Mouse (Mus musculus) heart, embryonic 16.5 days (tissue): ENCODE data around the gene Slc4a1. TPM values are rescaled to one million over a fixed set of nuclear protein-coding genes. Genes with fewer than 3 reads are reported as not detected.

Experiments used
- ATAC-seq: fragments of 200-750 bp; cut with Nextera tagmentation; replicated peaks from 2 replicates; pipeline ENCODE4 v1.8.0; 2017; ENCODE audit warnings: moderate number of reproducible peaks; ENCODE audit not compliant: insufficient read depth, low FRiP score; ENCODE audit errors: extremely low read depth
- H3K27ac ChIP-seq: fragments of 300-500 bp; sonication (generic); 2 replicates; pipeline ENCODE4 v1.5.1; 2014; ENCODE audit warnings: mild to moderate bottlenecking, low read length, control low read depth, moderate library complexity
- H3K27me3 ChIP-seq: fragments of 300-500 bp; sonication (generic); 2 replicates; pipeline ENCODE4 v1.6.1; 2014; ENCODE audit warnings: low read length, mixed read lengths; ENCODE audit not compliant: control insufficient read depth, insufficient read depth
- H3K36me3 ChIP-seq: fragments of 300-500 bp; sonication (generic); 2 replicates; pipeline ENCODE4 v1.6.1; 2014; ENCODE audit not compliant: control insufficient read depth, insufficient read depth
- H3K4me1 ChIP-seq: fragments of 300-500 bp; sonication (generic); 2 replicates; pipeline ENCODE4 v1.6.1; 2014; ENCODE audit warnings: low read length, mixed read lengths; ENCODE audit not compliant: control insufficient read depth, insufficient read depth
- H3K4me2 ChIP-seq: fragments of 300-500 bp; sonication (generic); 2 replicates; pipeline ENCODE4 v1.6.1; 2014; ENCODE audit warnings: low read depth, mild to moderate bottlenecking, control low read depth, low read length
- H3K4me3 ChIP-seq: fragments of 300-500 bp; sonication (generic); 2 replicates; pipeline ENCODE4 v1.5.1; 2014; ENCODE audit warnings: mild to moderate bottlenecking, control low read depth, low read length
- H3K9ac ChIP-seq: fragments of 300-500 bp; sonication (generic); 2 replicates; pipeline ENCODE4 v1.6.1; 2014; ENCODE audit warnings: low read length, control low read depth
- H3K9me3 ChIP-seq: fragments of 300-500 bp; sonication (generic); replicated peaks from 2 replicates; pipeline ENCODE4 v1.6.1; 2016; ENCODE audit warnings: low read length; ENCODE audit not compliant: control insufficient read depth
- WGBS: fragments of 180-500 bp; shearing (Covaris S2); extraction: QIAGEN DNeasy Blood & Tissue Kit; methylation state at CpG from one replicate; pipeline ENCODE4 v1.1.7; 2014; 5-methylcytosine and 5-hydroxymethylcytosine counted together
- polyA plus RNA-seq: library from polyadenylated mRNA; unstranded; fragments of >200 nt; fragmentation: Nextera tagmentation; extraction: Ambion mirVana; gene quantifications from 2 replicates; pipeline ENCODE4 v1.2.1, GENCODE M21; 2015

Slc4a1 gene
- polyA plus RNA-seq, 1 experiment from 2014 or later, result 14.9 TPM

GRCm38 (mm10) chr11:102363623-102364022, 2.4 kb downstream of the Slc4a1 start:
- no peak overlapping the region for H3K4me2 ChIP-seq
- no peak overlapping the region for H3K9ac ChIP-seq
- no peak for ATAC-seq
- peaks cover 2% of the 10 kb centered on the region; the same call in 1 of the 2 replicates for H3K27me3 ChIP-seq
- H3K9me3 ChIP-seq, result no peaks in the 10 kb centered on the region
- no peak overlapping the region for H3K4me3 ChIP-seq
- H3K36me3 ChIP-seq, result no peaks in the 10 kb centered on the region
- H3K27ac ChIP-seq, result no peak overlapping the region
- 0% methylated on average over 2 of the region's 2 CpGs for WGBS
- no peaks in the 10 kb centered on the region for H3K4me1 ChIP-seq

- Histone ChIP-seq H3K4me2 (no peak overlapping the region), H3K27me3 (peaks cover 13% of the 10 kb centered on the region), H3K4me3 (no peak overlapping the region), H3K36me3 (no peaks in the 10 kb centered on the region), H3K27ac (no peak overlapping the region), H3K4me1 (no peaks in the 10 kb centered on the region), H3K9me3 (no peaks in the 10 kb centered on the region), H3K9ac (no peak overlapping the region)
- 85% methylated on average over 8 of the region's 8 CpGs for WGBS
- no peak for ATAC-seq
These were observed 4.1 kb downstream of the Slc4a1 start for GRCm38 (mm10) chr11:102361776-102362495.

DNA sequence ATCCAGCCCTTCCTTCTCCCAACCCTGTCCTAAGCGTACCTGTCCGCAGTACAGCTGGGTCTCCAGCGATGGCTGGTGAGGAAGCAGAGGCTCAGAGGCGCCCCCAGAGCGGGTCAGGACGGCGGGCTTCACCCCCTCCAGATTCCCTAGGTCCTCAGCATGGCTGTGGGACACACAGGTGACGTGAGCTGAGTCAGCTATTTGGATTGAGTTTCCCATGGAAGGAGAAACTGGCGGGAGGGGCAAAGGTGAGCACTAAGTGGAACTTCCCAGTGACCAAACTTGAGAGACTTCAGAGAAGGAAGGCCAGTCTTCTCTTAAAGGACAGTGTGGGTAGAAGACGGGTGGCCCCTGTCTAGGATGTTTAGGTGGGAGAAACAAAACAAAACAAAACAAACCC, 7.6 kb downstream of the Slc4a1 start:
- no peak overlapping the region for H3K27ac ChIP-seq
- H3K36me3 ChIP-seq, result no peaks in the 10 kb centered on the region
- no peak overlapping the region for H3K4me2 ChIP-seq
- no peaks in the 10 kb centered on the region for H3K9me3 ChIP-seq
- no peak overlapping the region for H3K9ac ChIP-seq
- ATAC-seq, result no peak
- peaks cover 21% of the 10 kb centered on the region for H3K27me3 ChIP-seq
- no peak overlapping the region for H3K4me3 ChIP-seq
- WGBS, result 61% methylated on average over 10 of the region's 10 CpGs
- no peaks in the 10 kb centered on the region for H3K4me1 ChIP-seq

- H3K4me1 ChIP-seq, result no peaks in the 10 kb centered on the region
- no peak overlapping the region for H3K4me2 ChIP-seq
- 56% methylated on average over 31 of the region's 31 CpGs for WGBS
- H3K9me3 ChIP-seq, result no peaks in the 10 kb centered on the region
- no peak overlapping the region for H3K4me3 ChIP-seq
- H3K9ac ChIP-seq, result no peak overlapping the region
- H3K27ac ChIP-seq, result no peak overlapping the region
- ATAC-seq, result no peak
- no peaks in the 10 kb centered on the region for H3K36me3 ChIP-seq
- peaks cover 27% of the 10 kb centered on the region for H3K27me3 ChIP-seq
These were observed 9.2 kb downstream of the Slc4a1 start for GRCm38 (mm10) chr11:102356636-102357350.

DNA sequence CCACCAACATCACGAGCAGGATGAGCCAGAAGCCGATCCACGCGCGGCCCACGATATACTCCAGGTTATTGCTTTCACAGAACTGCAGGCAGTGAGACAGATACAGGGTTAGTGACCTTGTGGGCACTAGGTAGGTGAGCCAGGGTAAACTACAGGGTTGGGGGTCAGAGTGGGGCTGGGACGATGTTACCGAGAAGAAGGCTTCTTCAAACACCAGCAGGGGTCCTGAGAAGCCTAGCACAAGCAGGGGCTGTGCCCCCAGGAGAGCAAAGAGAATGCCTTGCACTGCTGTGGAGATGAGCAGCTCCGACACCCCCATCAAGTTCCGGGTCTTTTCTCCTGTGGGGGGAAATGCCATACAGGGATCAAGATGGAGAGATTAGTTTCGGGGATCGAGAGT, 9.8 kb downstream of the Slc4a1 start:
- ATAC-seq, result no peak
- no peak overlapping the region for H3K27ac ChIP-seq
- no peak overlapping the region for H3K4me2 ChIP-seq
- no peak overlapping the region for H3K4me3 ChIP-seq
- WGBS, result 71% methylated on average over 12 of the region's 12 CpGs
- H3K36me3 ChIP-seq, result no peaks in the 10 kb centered on the region
- H3K4me1 ChIP-seq, result no peaks in the 10 kb centered on the region
- H3K27me3 ChIP-seq, result peaks cover 27% of the 10 kb centered on the region
- H3K9ac ChIP-seq, result no peak overlapping the region
- H3K9me3 ChIP-seq, result no peaks in the 10 kb centered on the region

DNA sequence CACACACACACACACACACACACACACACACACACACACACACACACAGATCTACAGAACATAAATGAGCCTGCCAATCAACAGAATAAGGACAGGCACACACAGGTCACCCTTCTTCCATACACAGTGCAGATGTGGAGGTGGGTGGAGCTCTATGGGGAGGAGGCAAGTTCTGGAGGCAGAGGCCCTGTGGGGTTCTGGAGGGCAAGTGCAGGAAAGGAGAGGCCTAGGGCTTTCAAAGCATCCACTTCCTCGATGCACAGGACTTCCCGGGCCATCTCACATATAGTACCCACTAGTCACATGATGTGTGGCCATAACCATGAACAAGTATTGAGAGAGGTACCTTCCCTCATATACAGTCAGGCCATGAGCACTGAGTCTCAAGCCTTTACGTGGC, 10.5 kb downstream of the Slc4a1 start:
- no peak overlapping the region for H3K9ac ChIP-seq
- ATAC-seq, result no peak
- peaks cover 27% of the 10 kb centered on the region for H3K27me3 ChIP-seq
- WGBS, result 84% methylated on average over 3 of the region's 3 CpGs
- H3K9me3 ChIP-seq, result no peaks in the 10 kb centered on the region
- H3K36me3 ChIP-seq, result no peaks in the 10 kb centered on the region
- H3K4me1 ChIP-seq, result no peaks in the 10 kb centered on the region
- no peak overlapping the region for H3K4me3 ChIP-seq
- H3K27ac ChIP-seq, result no peak overlapping the region
- no peak overlapping the region for H3K4me2 ChIP-seq

GRCm38 (mm10) chr11:102353021-102353431, 13.0 kb downstream of the Slc4a1 start:
- ATAC-seq, result no peak
- Histone ChIP-seq H3K4me1 (no peaks in the 10 kb centered on the region), H3K27me3 (peaks cover 24% of the 10 kb centered on the region), H3K4me2 (no peak overlapping the region), H3K36me3 (no peaks in the 10 kb centered on the region), H3K27ac (no peak overlapping the region), H3K9me3 (no peaks in the 10 kb centered on the region), H3K9ac (no peak overlapping the region), H3K4me3 (no peak overlapping the region)
- WGBS, result 34% methylated on average over 8 of the region's 8 CpGs

DNA sequence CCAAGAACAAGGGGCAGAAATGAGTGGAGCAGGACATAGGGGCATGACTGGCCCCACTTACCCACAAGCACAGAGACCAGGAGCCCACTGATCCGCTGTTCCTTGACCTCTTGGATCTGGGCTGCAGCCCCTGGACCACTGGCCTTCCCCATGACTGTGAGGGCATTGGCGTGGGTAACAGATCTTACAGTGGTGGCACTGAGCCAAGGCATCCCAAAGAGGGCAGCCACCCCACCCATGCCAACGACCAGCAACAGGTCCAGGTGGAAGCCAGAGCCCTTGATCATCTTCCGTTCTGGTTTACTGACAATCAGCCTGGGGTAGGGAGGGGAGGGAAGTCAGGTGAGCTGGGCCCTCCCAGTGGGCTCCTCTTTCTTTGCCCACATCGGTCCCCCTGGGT, 13.6 kb downstream of the Slc4a1 start:
- H3K27me3 ChIP-seq, result peaks cover 18% of the 10 kb centered on the region
- H3K9me3 ChIP-seq, result no peaks in the 10 kb centered on the region
- WGBS, result 41% methylated on average over 5 of the region's 5 CpGs
- H3K4me1 ChIP-seq, result no peaks in the 10 kb centered on the region
- no peak overlapping the region for H3K4me3 ChIP-seq
- H3K27ac ChIP-seq, result no peak overlapping the region
- H3K9ac ChIP-seq, result no peak overlapping the region
- no peak overlapping the region for H3K4me2 ChIP-seq
- no peak for ATAC-seq
- no peaks in the 10 kb centered on the region for H3K36me3 ChIP-seq

- no peaks in the 10 kb centered on the region for H3K9me3 ChIP-seq
- 78% methylated on average over 17 of the region's 17 CpGs for WGBS
These were observed 15.0 kb downstream of the Slc4a1 start for GRCm38 (mm10) chr11:102350981-102351523.

More at GRCm38 (mm10) chr11:102350981-102351523, 15.0 kb downstream of the Slc4a1 start:
- Histone ChIP-seq H3K4me1 (no peaks in the 10 kb centered on the region), H3K27ac (no peak overlapping the region), H3K4me2 (no peak overlapping the region), H3K27me3 (peaks cover 6% of the 10 kb centered on the region; the same call in 1 of the 2 replicates), H3K36me3 (no peaks in the 10 kb centered on the region), H3K4me3 (no peak overlapping the region), H3K9ac (no peak overlapping the region)
- ATAC-seq, result no peak
